Mouse (Mus musculus): ENCODE data around the gene Parp12.

GRCm38 (mm10) chr6:39059547-39060497, 58.3 kb downstream of the Parp12 start:
- no peak for TF ChIP-seq CTCF (IDR thresholded peaks at IDR 0.05; ENCODE audit: borderline replicate concordance, extremely low read depth, insufficient read depth, insufficient read length)
- no peak for TF ChIP-seq POLR2A (IDR thresholded peaks at IDR 0.05; ENCODE audit: borderline replicate concordance, extremely low read depth, insufficient read depth, insufficient read length, poor library complexity, severe bottlenecking)

Measured in brain, embryonic 14.5 days (tissue).